ENCODE assay signal across 16 mouse cellular contexts in genomic region chr17:3747808-3748335, GRCm38 (mm10). TPM values are rescaled to one million over a fixed set of nuclear protein-coding genes. Genes with fewer than 3 reads are reported as not detected.
DNase-seq lines count a peak whose midpoint lies in the region; ATAC-seq and TF ChIP-seq lines count a peak whose summit lies in the region.
"Had no signal": no experiment of that assay in that cellular context is flagged by ENCODE, and none has a peak within 500 bp of the region (broad histone marks: within the 10 kb centered on the region; RNA-seq: fewer than 3 reads in every experiment).

No protein-coding gene starts in this region.

- WGBS in lung, postnatal 0 days, result 64% methylated on average over 8 of the region's 8 CpGs

- H3K4me3 ChIP-seq in lung, postnatal 0 days (ENCODE audit: low read depth, low read length), result no peak overlapping the region
- H3K4me3 ChIP-seq: embryonic facial prominence, embryonic 13.5 days; limb, embryonic 15.5 days had no signal

- peak; percentile 13 for DNase-seq in adrenal gland, adult 2 months
- no peak for DNase-seq in adrenal gland, postnatal 4 days (ENCODE audit: low spot score in 2 of 2)
- DNase-seq in gastrocnemius, postnatal 4 days (ENCODE audit: low spot score in 2 of 2), result peak; percentile 17 to 26
- no peak for DNase-seq in gastrocnemius, postnatal 25 days
- DNase-seq in lung, adult 18-20 months, result peak; percentile 2 to 8
- no peak for DNase-seq in lung, postnatal 0 days (ENCODE audit: low spot score)
- DNase-seq in heart, postnatal 10 days, result peak; percentile 22 to 32
- DNase-seq in thymus, postnatal 25 days, result no peak
- DNase-seq: kidney, adult 18-20 months; right cerebral cortex, adult 18-20 months had no signal

- no peak overlapping the region for H3K27ac ChIP-seq in lung, postnatal 0 days (ENCODE audit: low read length)
- H3K27ac ChIP-seq: embryonic facial prominence, embryonic 13.5 days; limb, embryonic 15.5 days; stomach, postnatal 0 days had no signal

- no peak overlapping the region for H3K4me2 ChIP-seq in lung, postnatal 0 days (replicated peaks; ENCODE audit: low read depth, low read length)
- H3K4me2 ChIP-seq: embryonic facial prominence, embryonic 13.5 days; limb, embryonic 15.5 days had no signal

- TF ChIP-seq EP300 in lung, postnatal 0 days (IDR thresholded peaks at IDR 0.05), result no peak

- no peaks in the 10 kb centered on the region for H3K36me3 ChIP-seq in lung, postnatal 0 days (ENCODE audit: insufficient read depth, low read length)
- H3K36me3 ChIP-seq: embryonic facial prominence, embryonic 13.5 days; limb, embryonic 15.5 days had no signal

- H3K27me3 ChIP-seq in lung, postnatal 0 days (replicated peaks; ENCODE audit: insufficient read depth, low read length), result no peaks in the 10 kb centered on the region
- H3K27me3 ChIP-seq: embryonic facial prominence, embryonic 13.5 days; limb, embryonic 15.5 days had no signal

- H3K9ac ChIP-seq in lung, postnatal 0 days (replicated peaks; ENCODE audit: low read depth), result no peak overlapping the region
- H3K9ac ChIP-seq: embryonic facial prominence, embryonic 13.5 days; limb, embryonic 15.5 days had no signal

- no peaks in the 10 kb centered on the region for H3K9me3 ChIP-seq in lung, postnatal 0 days (ENCODE audit: low read length)
- H3K9me3 ChIP-seq: embryonic facial prominence, embryonic 13.5 days; limb, embryonic 15.5 days had no signal

- no peak for ATAC-seq in lung, postnatal 0 days

- no peak for TF ChIP-seq CTCF in lung, postnatal 0 days (IDR thresholded peaks at IDR 0.05)

- H3K4me1 ChIP-seq in lung, postnatal 0 days (ENCODE audit: insufficient read depth, low read depth, low read length), result no peaks in the 10 kb centered on the region
- H3K4me1 ChIP-seq: embryonic facial prominence, embryonic 13.5 days; limb, embryonic 15.5 days had no signal

- intact Hi-C loops in heart, postnatal 10 days (cut with DNase I), result no loop called here

RNA-seq across cellular contexts. Expression of gene Nox3, which starts 51.8 kb away (rescaled TPM):
- total RNA-seq in adrenal gland, adult 2 months (2021), result not detected
- polyA plus RNA-seq in adrenal gland, adult 2 months (2012; rRNA removed), result not detected in 2 replicates
- total RNA-seq in adrenal gland, postnatal 4 days (2021), result not detected
- not detected for total RNA-seq in gastrocnemius, postnatal 4 days (2021)
- total RNA-seq in gastrocnemius, postnatal 25 days (2021), result not detected
- polyA plus RNA-seq in lung, postnatal 0 days (2015; fragmentation: Nextera tagmentation; extraction: Ambion mirVana), result not detected in 2 replicates
- total RNA-seq in heart, postnatal 10 days (2021), result not detected
- total RNA-seq: hematopoietic stem cell, adult 5-6 weeks; layer of hippocampus, postnatal 25 days had no signal
- polyA plus RNA-seq: embryonic facial prominence, embryonic 13.5 days; limb, embryonic 15.5 days; neural tube, embryonic 11.5 days; stomach, postnatal 0 days had no signal

Comparison
In these comparisons a context has a peak if more than half of its experiments do, and no peak if none do; other contexts are left out.
1. DNase-seq: peak in adrenal gland, adult 2 months (single experiment), gastrocnemius, postnatal 4 days (2 of 2), lung, adult 18-20 months (2 of 2) and heart, postnatal 10 days (2 of 2); none in adrenal gland, postnatal 4 days (0 of 2), gastrocnemius, postnatal 25 days (single experiment), lung, postnatal 0 days (single experiment) and thymus, postnatal 25 days (single experiment).